Comparison of ENCODE assay signal across 8 mouse cellular contexts in genomic region chr13:13953874-13954832, GRCm38 (mm10). TPM values are rescaled to one million over a fixed set of nuclear protein-coding genes. Genes with fewer than 3 reads are reported as not detected.
DNase-seq lines count a peak whose midpoint lies in the region; ATAC-seq and TF ChIP-seq lines count a peak whose summit lies in the region.

TSS of gene B3galnt2 (plus strand) at chr13:13954469.

- peak within 1 kb of the TSS; percentile 78 for H3K4me3 ChIP-seq in embryonic facial prominence, embryonic 13.5 days
- H3K4me3 ChIP-seq in kidney, adult 2 months (ENCODE audit: insufficient read depth, low read depth, low read length), result peak within 1 kb of the TSS; percentile 74
- peak within 1 kb of the TSS; percentile 82 for H3K4me3 ChIP-seq in limb, embryonic 12.5 days (replicated peaks)
- H3K4me3 ChIP-seq in midbrain, embryonic 15.5 days, result peak within 1 kb of the TSS; percentile 71
- H3K4me3 ChIP-seq in spleen, adult 2 months (ENCODE audit: extremely low read depth, insufficient read depth, insufficient read length), result peak within 1 kb of the TSS; percentile 81

- no peaks in the 10 kb centered on the region for H3K27me3 ChIP-seq in embryonic facial prominence, embryonic 13.5 days
- H3K27me3 ChIP-seq in kidney, adult 2 months (replicated peaks; ENCODE audit: control insufficient read depth, insufficient read depth, low read length), result no peaks in the 10 kb centered on the region
- no peaks in the 10 kb centered on the region for H3K27me3 ChIP-seq in limb, embryonic 12.5 days
- no peaks in the 10 kb centered on the region for H3K27me3 ChIP-seq in midbrain, embryonic 15.5 days (replicated peaks)
- H3K27me3 ChIP-seq in spleen, adult 2 months (ENCODE audit: control insufficient read depth, insufficient read depth, low read length), result no peaks in the 10 kb centered on the region

- peaks cover 8% of the 10 kb centered on the region for H3K4me1 ChIP-seq in embryonic facial prominence, embryonic 13.5 days
- peaks cover 3% of the 10 kb centered on the region; the same call in 1 of the 2 replicates for H3K4me1 ChIP-seq in kidney, adult 2 months (ENCODE audit: control insufficient read depth, insufficient read depth, low read length)
- peaks cover 5% of the 10 kb centered on the region for H3K4me1 ChIP-seq in limb, embryonic 12.5 days (replicated peaks)
- peaks cover 16% of the 10 kb centered on the region for H3K4me1 ChIP-seq in midbrain, embryonic 15.5 days
- no peaks in the 10 kb centered on the region for H3K4me1 ChIP-seq in spleen, adult 2 months (ENCODE audit: control insufficient read depth, insufficient read depth, insufficient read length)

- peak; percentile 93 for TF ChIP-seq POLR2A in kidney, adult 2 months (IDR thresholded peaks at IDR 0.05; ENCODE audit: low read depth, low read length)
- peak; percentile 74 for TF ChIP-seq POLR2A in spleen, adult 2 months (IDR thresholded peaks at IDR 0.05; ENCODE audit: low read depth, low read length)

- H3K27ac ChIP-seq in embryonic facial prominence, embryonic 13.5 days, result peak within 1 kb of the TSS; percentile 87
- peak within 1 kb of the TSS; percentile 36 for H3K27ac ChIP-seq in kidney, adult 2 months (ENCODE audit: insufficient read depth, low read depth, low read length)
- H3K27ac ChIP-seq in limb, embryonic 12.5 days, result peak within 1 kb of the TSS; percentile 92
- peak within 1 kb of the TSS; percentile 80 for H3K27ac ChIP-seq in midbrain, embryonic 15.5 days
- peak within 1 kb of the TSS; percentile 63 for H3K27ac ChIP-seq in spleen, adult 2 months (ENCODE audit: insufficient read depth, low read length)

- DNase-seq in 3134 (ENCODE audit: extremely low read depth, insufficient read length, low spot score), result peak; percentile 99
- peak; percentile 96 to 97 for DNase-seq in adrenal gland, postnatal 36 days
- DNase-seq in heart, adult 18-20 months, result peak; percentile 96 to 99
- peak; percentile 99 for DNase-seq in kidney, adult 2 months
- peak; percentile 96 to 98 for DNase-seq in spleen, adult 2 months (ENCODE audit: low read depth in 1 of 2, low spot score in 2 of 2)

- peak; percentile 100 for ATAC-seq in embryonic facial prominence, embryonic 13.5 days (ENCODE audit: insufficient number of reproducible peaks, insufficient read depth, low FRiP score, low TSS enrichment, low read depth)
- peak; percentile 99 for ATAC-seq in limb, embryonic 12.5 days (ENCODE audit: insufficient number of reproducible peaks, insufficient read depth, low FRiP score, low TSS enrichment, low read depth)
- peak; percentile 99 for ATAC-seq in midbrain, embryonic 15.5 days (replicated peaks)

- peaks cover 5% of the 10 kb centered on the region; the same call in 1 of the 2 replicates for H3K36me3 ChIP-seq in embryonic facial prominence, embryonic 13.5 days
- H3K36me3 ChIP-seq in kidney, adult 2 months (ENCODE audit: control insufficient read depth, insufficient read depth, low read length), result no peaks in the 10 kb centered on the region
- peaks cover 6% of the 10 kb centered on the region; the same call in 1 of the 2 replicates for H3K36me3 ChIP-seq in limb, embryonic 12.5 days
- H3K36me3 ChIP-seq in midbrain, embryonic 15.5 days (replicated peaks), result no peaks in the 10 kb centered on the region
- no peaks in the 10 kb centered on the region for H3K36me3 ChIP-seq in spleen, adult 2 months (ENCODE audit: control insufficient read depth, insufficient read depth, low read length)

- peak within 1 kb of the TSS; percentile 89 for H3K9ac ChIP-seq in embryonic facial prominence, embryonic 13.5 days
- H3K9ac ChIP-seq in limb, embryonic 12.5 days (replicated peaks), result peak within 1 kb of the TSS; percentile 79
- H3K9ac ChIP-seq in midbrain, embryonic 15.5 days, result peak within 1 kb of the TSS; percentile 71

- peak within 1 kb of the TSS; percentile 79 for H3K4me2 ChIP-seq in embryonic facial prominence, embryonic 13.5 days
- peak within 1 kb of the TSS; percentile 67 for H3K4me2 ChIP-seq in limb, embryonic 12.5 days
- H3K4me2 ChIP-seq in midbrain, embryonic 15.5 days, result peak within 1 kb of the TSS; percentile 73

- WGBS in embryonic facial prominence, embryonic 13.5 days, result under 1% methylated on average over 78 of the region's 78 CpGs
- under 1% methylated on average over 78 of the region's 78 CpGs for WGBS in kidney, adult 2 months
- WGBS in limb, embryonic 12.5 days, result under 1% methylated on average over 67 of the region's 78 CpGs
- under 1% methylated on average over 73 of the region's 78 CpGs for WGBS in midbrain, embryonic 15.5 days
- WGBS in spleen, adult 2 months, result under 1% methylated on average over 77 of the region's 78 CpGs

- no peaks in the 10 kb centered on the region for H3K9me3 ChIP-seq in embryonic facial prominence, embryonic 13.5 days
- no peaks in the 10 kb centered on the region for H3K9me3 ChIP-seq in limb, embryonic 12.5 days
- no peaks in the 10 kb centered on the region for H3K9me3 ChIP-seq in midbrain, embryonic 15.5 days

- TF ChIP-seq CTCF in kidney, adult 2 months (conservative IDR thresholded peaks at IDR 0.05; ENCODE audit: insufficient read depth, insufficient read length, low read depth, low read length), result 0 out of 2 replicates have a peak, but pooled peaks have one; percentile 9
- 0 out of 2 replicates have a peak, but pooled peaks have one; percentile 2 for TF ChIP-seq CTCF in spleen, adult 2 months (IDR thresholded peaks at IDR 0.05; ENCODE audit: extremely low read depth, insufficient read depth, insufficient read length, insufficient replicate concordance)

RNA-seq across cellular contexts. Expression of gene B3galnt2, which starts in this region (rescaled TPM):
- 10 to 100 TPM; 24.9 to 31.0 TPM for total RNA-seq in adrenal gland, postnatal 36 days (2021)
- polyA plus RNA-seq in embryonic facial prominence, embryonic 13.5 days (2015; fragmentation: Nextera tagmentation; extraction: Ambion mirVana), result 37.6 and 40.6 TPM in 2 replicates
- 10 to 100 TPM; 26.3 to 31.3 TPM for total RNA-seq in heart, adult 18-20 months (2021)
- 17.4 and 25.8 TPM in 2 replicates for polyA plus RNA-seq in kidney, adult 2 months (2012; rRNA removed)
- polyA plus RNA-seq in limb, embryonic 12.5 days (2016; fragmentation: Nextera tagmentation; extraction: Ambion mirVana), result 53.4 and 55.0 TPM in 2 replicates
- 20.3 and 23.4 TPM in 2 replicates for polyA plus RNA-seq in midbrain, embryonic 15.5 days (2015; fragmentation: Nextera tagmentation; extraction: Ambion mirVana)
- 40.6 and 65.5 TPM in 2 replicates for polyA plus RNA-seq in spleen, adult 2 months (2012; rRNA removed)

Comparison
In these comparisons a context has a peak if more than half of its experiments do, and no peak if none do; other contexts are left out.
1. Peak in every context shown above with its lines: DNase-seq, ATAC-seq, H3K4me3 ChIP-seq and H3K27ac ChIP-seq.
2. H3K27ac ChIP-seq: peak in every context shown above with its lines; median percentile 92 in limb, embryonic 12.5 days; 87 in embryonic facial prominence, embryonic 13.5 days; 80 in midbrain, embryonic 15.5 days; 63 in spleen, adult 2 months; 36 in kidney, adult 2 months.